Mouse (Mus musculus): ENCODE data around the gene Aph1c.
"Not testable (repeated sequence)": the region's sequence is repeated elsewhere in the genome, so short reads cannot be mapped to it uniquely, and the experiment has no call there.

Aph1c gene

GRCm38 (mm10) chr9:66833851-66834250, 675 bp downstream of the Aph1c start:
- in situ Hi-C loops (cut with MboI; ENCODE audit: low sequenced_read_pairs), result no loop called here

- in situ Hi-C loops (cut with MboI; ENCODE audit: low sequenced_read_pairs), result no loop called here
Measured at GRCm38 (mm10) chr9:66832366-66832908, 2.1 kb downstream of the Aph1c start.

- in situ Hi-C loops (cut with MboI; ENCODE audit: low sequenced_read_pairs), result no loop called here
Measured at GRCm38 (mm10) chr9:66825990-66826389, 8.5 kb downstream of the Aph1c start.

- in situ Hi-C loops (cut with MboI; ENCODE audit: low sequenced_read_pairs), result not testable (repeated sequence)
Measured at GRCm38 (mm10) chr9:66822255-66822654, 12.3 kb downstream of the Aph1c start.

- in situ Hi-C loops (cut with MboI; ENCODE audit: low sequenced_read_pairs), result no loop called here
Measured at GRCm38 (mm10) chr9:66820996-66821395, 13.5 kb downstream of the Aph1c start.

GRCm38 (mm10) chr9:66813392-66813791, 21.1 kb downstream of the Aph1c start:
- in situ Hi-C loops (cut with MboI; ENCODE audit: low sequenced_read_pairs), result no loop called here

- in situ Hi-C loops (cut with MboI; ENCODE audit: low sequenced_read_pairs), result not testable (repeated sequence)
Measured at GRCm38 (mm10) chr9:66805951-66806350, 28.6 kb downstream of the Aph1c start.

GRCm38 (mm10) chr9:66801947-66802346, 32.6 kb downstream of the Aph1c start:
- in situ Hi-C loops (cut with MboI; ENCODE audit: low sequenced_read_pairs), result no loop called here

- in situ Hi-C loops (cut with MboI; ENCODE audit: low sequenced_read_pairs), result loop anchor here (25.0 kb wide), 1 partner anchor 659 kb away; the partner anchor contains the start of genes Ciao2a and Snx1
Measured at GRCm38 (mm10) chr9:66796739-66797138, 37.8 kb downstream of the Aph1c start, which contains the start of gene Gm10647. Gm10647 (plus strand) TSS chr9:66797039.

- in situ Hi-C loops (cut with MboI; ENCODE audit: low sequenced_read_pairs), result loop anchor here (25.0 kb wide), 1 partner anchor 658 kb away; the partner anchor contains the start of genes Ciao2a and Snx1
Measured at GRCm38 (mm10) chr9:66795464-66796324, 38.8 kb downstream of the Aph1c start, which contains the start of gene Aph1b. Aph1b (minus strand) TSS chr9:66795490.

GRCm38 (mm10) chr9:66794629-66795463, 39.7 kb downstream of the Aph1c start:
- in situ Hi-C loops (cut with MboI; ENCODE audit: low sequenced_read_pairs), result loop anchor here (25.0 kb wide), 1 partner anchor 658 kb away; the partner anchor contains the start of genes Ciao2a and Snx1

- in situ Hi-C loops (cut with MboI; ENCODE audit: low sequenced_read_pairs), result loop anchor here (25.0 kb wide), 1 partner anchor 651 kb away; the partner anchor contains the start of genes Ciao2a and Snx1
Measured at GRCm38 (mm10) chr9:66787821-66788220, 46.7 kb downstream of the Aph1c start.

- in situ Hi-C loops (cut with MboI; ENCODE audit: low sequenced_read_pairs), result loop anchor here (25.0 kb wide), 1 partner anchor 647 kb away; the partner anchor contains the start of genes Ciao2a and Snx1
Measured at GRCm38 (mm10) chr9:66784552-66784951, 50.0 kb downstream of the Aph1c start.

GRCm38 (mm10) chr9:66770701-66771100, 63.8 kb downstream of the Aph1c start:
- in situ Hi-C loops (cut with MboI; ENCODE audit: low sequenced_read_pairs), result no loop called here

GRCm38 (mm10) chr9:66769275-66769674, 65.3 kb downstream of the Aph1c start:
- in situ Hi-C loops (cut with MboI; ENCODE audit: low sequenced_read_pairs), result no loop called here

GRCm38 (mm10) chr9:66768721-66769120, 65.8 kb downstream of the Aph1c start:
- in situ Hi-C loops (cut with MboI; ENCODE audit: low sequenced_read_pairs), result no loop called here

All from CH12F3 (cell line).